Mouse (Mus musculus): ENCODE measurements at regions not wholly inside any gene's neighbourhood (a gene's known extent, or its start where the extent isn't known, plus 50 kb on each side); places are given as distances from the start of the nearest gene placed in this dataset.

- Histone ChIP-seq H3K36me3 (no peaks in the 10 kb centered on the region), H3K27ac (peak overlapping the region; percentile 36; the same call in 1 of the 2 replicates), H3K4me3 (no peak overlapping the region), H3K27me3 (no peaks in the 10 kb centered on the region), H3K9me3 (replicated peaks) (no peaks in the 10 kb centered on the region), H3K4me2 (replicated peaks) (no peak overlapping the region), H3K4me1 (peaks cover 20% of the 10 kb centered on the region), H3K9ac (no peak overlapping the region)
- 87% methylated on average over 1 of the region's 1 CpGs for WGBS
- ATAC-seq (ENCODE audit: low FRiP score) = no peak
Observed at GRCm38 (mm10) chr13:99644771-99645170, 128.4 kb upstream of the Map1b start.

- peaks cover 20% of the 10 kb centered on the region for H3K4me1 ChIP-seq
- no peaks in the 10 kb centered on the region for H3K27me3 ChIP-seq
- H3K36me3 ChIP-seq = no peaks in the 10 kb centered on the region
- no peak overlapping the region for H3K27ac ChIP-seq
- no peak for ATAC-seq (ENCODE audit: low FRiP score)
- H3K9me3 ChIP-seq (replicated peaks) = no peaks in the 10 kb centered on the region
- WGBS = 58% methylated on average over 5 of the region's 5 CpGs
- H3K9ac ChIP-seq = no peak overlapping the region
- H3K4me2 ChIP-seq (replicated peaks) = no peak overlapping the region
- no peak overlapping the region for H3K4me3 ChIP-seq
Observed at GRCm38 (mm10) chr13:99642811-99643210, 126.5 kb upstream of the Map1b start.

GRCm38 (mm10) chr13:99642301-99642700 is 126.0 kb upstream of the Map1b start:
- ATAC-seq (ENCODE audit: low FRiP score) = no peak
- no peak overlapping the region for H3K27ac ChIP-seq
- WGBS = 58% methylated on average over 5 of the region's 5 CpGs

DNA sequence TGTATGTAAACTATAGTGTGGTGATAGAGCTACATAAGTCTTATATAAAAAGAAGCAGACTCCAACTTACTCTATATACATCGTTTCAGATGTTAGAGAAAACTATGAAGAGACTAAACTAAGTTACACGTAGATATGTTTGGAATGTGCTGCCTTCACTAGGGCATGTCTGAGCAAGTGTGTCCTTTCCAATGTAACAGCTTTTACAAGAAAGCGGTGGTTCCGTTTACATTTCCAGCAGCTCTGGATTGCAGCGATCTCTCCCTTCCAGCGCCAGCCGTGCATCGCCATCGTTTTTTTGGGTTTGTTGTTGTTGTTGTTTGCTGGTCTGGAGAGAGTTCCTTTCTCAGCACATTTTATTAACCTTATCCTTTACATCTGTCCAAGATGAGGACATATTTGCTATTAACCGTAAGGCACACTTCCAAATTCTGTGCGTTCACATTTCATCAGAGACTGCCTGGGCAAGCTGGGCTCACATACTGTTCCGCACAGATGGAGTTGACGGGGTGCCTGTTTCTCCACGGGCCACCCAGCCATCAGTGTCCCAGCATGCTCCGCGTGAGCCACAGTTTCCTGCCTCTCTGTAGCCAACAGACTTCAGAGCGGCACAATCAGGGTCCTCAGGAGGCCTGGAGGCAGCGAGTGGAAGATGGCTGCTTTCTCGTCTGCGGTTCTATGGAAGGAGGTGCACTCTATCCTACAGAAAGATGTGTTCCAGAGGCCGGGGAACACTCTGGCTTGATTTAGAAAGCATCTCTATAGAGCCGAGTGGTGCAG is 125.2 kb upstream of the Map1b start:
- Histone ChIP-seq H3K27ac (no peak overlapping the region), H3K9me3 (replicated peaks) (no peaks in the 10 kb centered on the region), H3K4me3 (no peak overlapping the region), H3K4me2 (replicated peaks) (no peak overlapping the region), H3K9ac (no peak overlapping the region), H3K36me3 (no peaks in the 10 kb centered on the region), H3K4me1 (peaks cover 20% of the 10 kb centered on the region), H3K27me3 (no peaks in the 10 kb centered on the region)
- 82% methylated on average over 22 of the region's 22 CpGs for WGBS
- ATAC-seq (ENCODE audit: low FRiP score) = no peak

More at GRCm38 (mm10) chr13:99642301-99642700, 126.0 kb upstream of the Map1b start:
- Histone ChIP-seq H3K4me2 (replicated peaks) (no peak overlapping the region), H3K9me3 (replicated peaks) (no peaks in the 10 kb centered on the region), H3K27me3 (no peaks in the 10 kb centered on the region), H3K36me3 (no peaks in the 10 kb centered on the region), H3K4me1 (peaks cover 20% of the 10 kb centered on the region), H3K4me3 (no peak overlapping the region), H3K9ac (no peak overlapping the region)

- no peak for ATAC-seq (ENCODE audit: low FRiP score)
- H3K9me3 ChIP-seq (replicated peaks) = no peaks in the 10 kb centered on the region
- H3K27ac ChIP-seq = no peak overlapping the region
- H3K9ac ChIP-seq = no peak overlapping the region
- 83% methylated on average over 5 of the region's 5 CpGs for WGBS
- no peaks in the 10 kb centered on the region for H3K27me3 ChIP-seq
- H3K4me2 ChIP-seq (replicated peaks) = no peak overlapping the region
- H3K4me1 ChIP-seq = no peaks in the 10 kb centered on the region
- H3K36me3 ChIP-seq = no peaks in the 10 kb centered on the region
- H3K4me3 ChIP-seq = no peak overlapping the region
Observed at GRCm38 (mm10) chr13:99632706-99633105, 116.4 kb upstream of the Map1b start.

GRCm38 (mm10) chr13:99630800-99631199 is 114.5 kb upstream of the Map1b start:
- Histone ChIP-seq H3K9ac (no peak overlapping the region), H3K4me1 (no peaks in the 10 kb centered on the region), H3K9me3 (replicated peaks) (no peaks in the 10 kb centered on the region), H3K4me2 (replicated peaks) (no peak overlapping the region), H3K27ac (no peak overlapping the region), H3K36me3 (no peaks in the 10 kb centered on the region), H3K4me3 (no peak overlapping the region), H3K27me3 (no peaks in the 10 kb centered on the region)
- 86% methylated on average over 3 of the region's 3 CpGs for WGBS
- ATAC-seq (ENCODE audit: low FRiP score) = no peak

- no peak for ATAC-seq (ENCODE audit: low FRiP score)
- WGBS = 91% methylated on average over 22 of the region's 22 CpGs
- H3K4me1 ChIP-seq = no peaks in the 10 kb centered on the region
Observed at GRCm38 (mm10) chr13:99630356-99630755, 114.0 kb upstream of the Map1b start.

DNA sequence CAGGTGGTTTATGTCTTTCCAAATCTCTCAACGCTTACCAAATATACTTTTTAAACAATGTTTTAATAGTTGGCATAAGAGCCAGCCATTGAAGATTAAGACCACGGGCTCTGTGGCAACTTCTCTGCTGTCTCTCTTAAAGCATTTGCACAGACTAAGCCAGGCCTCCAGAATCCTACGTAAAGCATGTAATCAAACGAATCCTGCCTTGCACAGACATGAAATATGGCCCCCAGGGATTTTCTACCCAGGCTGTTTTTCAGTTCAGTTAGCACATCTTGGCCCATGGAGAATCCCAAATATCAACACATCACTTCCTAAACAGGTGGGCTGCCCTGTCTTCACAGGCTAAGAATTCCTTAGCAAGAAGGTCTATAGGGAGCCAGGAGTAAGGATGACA is 108.9 kb upstream of the Map1b start:
- Histone ChIP-seq H3K27me3 (no peaks in the 10 kb centered on the region), H3K4me3 (no peak overlapping the region), H3K9ac (no peak overlapping the region), H3K4me1 (no peaks in the 10 kb centered on the region), H3K27ac (no peak overlapping the region), H3K9me3 (replicated peaks) (no peaks in the 10 kb centered on the region), H3K36me3 (no peaks in the 10 kb centered on the region), H3K4me2 (replicated peaks) (no peak overlapping the region)
- WGBS = 74% methylated on average over 4 of the region's 4 CpGs
- ATAC-seq (ENCODE audit: low FRiP score) = no peak

More at GRCm38 (mm10) chr13:99630356-99630755, 114.0 kb upstream of the Map1b start:
- Histone ChIP-seq H3K36me3 (no peaks in the 10 kb centered on the region), H3K9me3 (replicated peaks) (no peaks in the 10 kb centered on the region), H3K4me2 (replicated peaks) (no peak overlapping the region), H3K27me3 (no peaks in the 10 kb centered on the region), H3K27ac (no peak overlapping the region), H3K9ac (no peak overlapping the region), H3K4me3 (no peak overlapping the region)

GRCm38 (mm10) chr13:99618332-99618731 is 102.0 kb upstream of the Map1b start:
- H3K9me3 ChIP-seq (replicated peaks) = no peaks in the 10 kb centered on the region
- 84% methylated on average over 9 of the region's 9 CpGs for WGBS
- no peaks in the 10 kb centered on the region for H3K27me3 ChIP-seq
- no peak overlapping the region for H3K4me3 ChIP-seq
- H3K27ac ChIP-seq = no peak overlapping the region
- no peak for ATAC-seq (ENCODE audit: low FRiP score)
- H3K4me2 ChIP-seq (replicated peaks) = no peak overlapping the region
- H3K4me1 ChIP-seq = no peaks in the 10 kb centered on the region
- no peaks in the 10 kb centered on the region for H3K36me3 ChIP-seq
- H3K9ac ChIP-seq = no peak overlapping the region

- ATAC-seq (ENCODE audit: low FRiP score) = no peak
- Histone ChIP-seq H3K27ac (no peak overlapping the region), H3K4me2 (replicated peaks) (no peak overlapping the region), H3K9ac (no peak overlapping the region), H3K4me1 (no peaks in the 10 kb centered on the region), H3K27me3 (no peaks in the 10 kb centered on the region), H3K9me3 (replicated peaks) (no peaks in the 10 kb centered on the region), H3K4me3 (no peak overlapping the region), H3K36me3 (no peaks in the 10 kb centered on the region)
- WGBS = 77% methylated on average over 5 of the region's 5 CpGs
Observed at GRCm38 (mm10) chr13:99617457-99617856, 101.1 kb upstream of the Map1b start.

- H3K9me3 ChIP-seq (replicated peaks) = no peaks in the 10 kb centered on the region
- H3K9ac ChIP-seq = no peak overlapping the region
- H3K4me2 ChIP-seq (replicated peaks) = no peak overlapping the region
- H3K4me3 ChIP-seq = no peak overlapping the region
- H3K4me1 ChIP-seq = peaks cover 23% of the 10 kb centered on the region
- H3K27ac ChIP-seq = no peak overlapping the region
- ATAC-seq (ENCODE audit: low FRiP score) = no peak
- H3K36me3 ChIP-seq = no peaks in the 10 kb centered on the region
- 74% methylated on average over 18 of the region's 18 CpGs for WGBS
- H3K27me3 ChIP-seq = no peaks in the 10 kb centered on the region
Observed at GRCm38 (mm10) chr13:99611715-99612494, 95.6 kb upstream of the Map1b start.

DNA sequence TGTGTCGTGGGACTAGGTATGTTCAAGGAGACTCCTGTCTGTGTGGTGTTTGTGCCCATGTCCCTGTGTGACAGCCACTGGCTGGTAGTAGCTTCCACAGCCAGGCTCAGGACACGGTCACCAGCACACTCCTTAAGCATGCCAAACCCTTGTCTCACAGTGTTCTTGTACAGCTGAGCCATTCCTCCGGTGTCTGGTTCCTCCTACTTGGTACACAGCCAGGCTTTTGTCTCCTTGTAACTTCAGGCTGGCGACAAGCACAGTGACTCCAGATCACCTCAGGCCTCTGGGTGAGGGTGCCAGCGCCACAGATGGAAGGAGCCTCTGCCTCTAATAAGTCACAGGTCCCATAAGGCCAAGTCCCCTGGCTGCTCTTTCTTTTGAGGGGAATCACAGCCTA is 94.2 kb upstream of the Map1b start:
- Histone ChIP-seq H3K9ac (no peak overlapping the region), H3K4me1 (peaks cover 23% of the 10 kb centered on the region), H3K4me3 (no peak overlapping the region), H3K9me3 (replicated peaks) (no peaks in the 10 kb centered on the region), H3K27ac (no peak overlapping the region), H3K4me2 (replicated peaks) (no peak overlapping the region), H3K27me3 (no peaks in the 10 kb centered on the region), H3K36me3 (no peaks in the 10 kb centered on the region)
- WGBS = 67% methylated on average over 5 of the region's 5 CpGs
- ATAC-seq (ENCODE audit: low FRiP score) = no peak
